ENCODE assay signal across 5 mouse cellular contexts in genomic region chr9:114129273-114129835, GRCm38 (mm10).
DNase-seq lines count a peak whose midpoint lies in the region; TF ChIP-seq lines count a peak whose summit lies in the region.
"Not testable (repeated sequence)": the region's sequence is repeated elsewhere in the genome, so short reads cannot be mapped to it uniquely, and the experiment has no call there.

No protein-coding gene starts in this region.

- in situ Hi-C loops in CH12.LX (cut with MboI; ENCODE audit: low pct_ligation_motif_present, low pct_unique_long_range_greater_than_20kb, low sequenced_read_pairs) = not testable (repeated sequence)

- H3K9ac ChIP-seq in CH12.LX (ENCODE audit: insufficient read depth, low read depth) = peak overlapping the region; percentile 63

- not testable (repeated sequence) for H3K79me2 ChIP-seq in CH12.LX (replicated peaks; ENCODE audit: control insufficient read depth, extremely low read depth, insufficient read depth, poor library complexity, severe bottlenecking); macrophage (ENCODE audit: inconsistent target)

- TF ChIP-seq POLR2A in CH12.LX (IDR thresholded peaks at IDR 0.05; ENCODE audit: low read depth, low read length); bone marrow macrophage, adult 2 months (IDR thresholded peaks at IDR 0.05; ENCODE audit: borderline replicate concordance, low read depth, low read length): not testable (repeated sequence)

- dilution Hi-C loops in CH12.LX (cut with MboI; ENCODE audit: extremely low pct_ligation_motif_present, extremely low pct_unique_long_range_greater_than_20kb, low sequenced_read_pairs) = not testable (repeated sequence)

- H3K36me3 ChIP-seq in CH12.LX (replicated peaks in 1 of 2; ENCODE audit: control insufficient read depth in 1 of 2, insufficient read depth in 1 of 2, low read length in 1 of 2); macrophage (ENCODE audit: inconsistent target): not testable (repeated sequence)

- H3K4me3 ChIP-seq in CH12.LX (replicated peaks in 1 of 3; ENCODE audit: low read depth in 2 of 3, low read length in 2 of 3, poor library complexity in 1 of 3); bone marrow macrophage, adult 2 months (ENCODE audit: insufficient read depth, low read length); macrophage (ENCODE audit: inconsistent target): not testable (repeated sequence)

- peak; percentile 71 for TF ChIP-seq EP300 in CH12.LX (IDR thresholded peaks at IDR 0.05; ENCODE audit: low read length)

- 86% methylated on average over 1 of the region's 1 CpGs for WGBS in macrophage (ENCODE audit: missing documents)

- DNase-seq in CH12.LX (ENCODE audit: extremely low read depth) = peak; percentile 19
- DNase-seq in MN1 (ENCODE audit: low spot score) = peak; percentile 0
- DNase-seq in heart, adult 11 months = peak; percentile 68

- not testable (repeated sequence) for H3K27me3 ChIP-seq in CH12.LX (replicated peaks)

- H3K27ac ChIP-seq in CH12.LX (ENCODE audit: insufficient read depth, low read depth) (peak overlapping the region; percentile 92), macrophage (peak overlapping the region; percentile 22; the same call in 1 of the 2 replicates)
- peak overlapping the region; percentile 81 for H3K27ac ChIP-seq in bone marrow macrophage, adult 2 months (ENCODE audit: insufficient read depth, low read depth, low read length)

- not testable (repeated sequence) for TF ChIP-seq RAD21 in CH12.LX (IDR thresholded peaks at IDR 0.05; ENCODE audit: low read depth, low read length)

- H3K4me2 ChIP-seq in CH12.LX (ENCODE audit: insufficient read depth, low read depth, poor library complexity, severe bottlenecking) = 0 out of 2 replicates have a peak overlapping the region, but pooled peaks have one; percentile 56

- peaks cover 0 to 12% of the 10 kb centered on the region in 2 experiments; a peak in 1 of 4 replicates for H3K4me1 ChIP-seq in CH12.LX (ENCODE audit: control insufficient read depth in 1 of 2, insufficient read depth in 2 of 2)
- not testable (repeated sequence) for H3K4me1 ChIP-seq in bone marrow macrophage, adult 2 months (ENCODE audit: control insufficient read depth, insufficient read depth, low read length)

- H3K9me3 ChIP-seq in CH12.LX (replicated peaks; ENCODE audit: low read length) = not testable (repeated sequence)

- not testable (repeated sequence) for TF ChIP-seq CTCF in CH12.LX (conservative IDR thresholded peaks at IDR 0.05 in 1 of 2, IDR thresholded peaks at IDR 0.05 in 1 of 2; ENCODE audit: low read depth in 2 of 2, low read length in 2 of 2); bone marrow macrophage, adult 2 months (IDR thresholded peaks at IDR 0.05; ENCODE audit: low read depth, low read length)

TF ChIP-seq in CH12.LX, 34 proteins besides CTCF, POLR2A, EP300 and RAD21:
- TF ChIP-seq USF1 (IDR thresholded peaks at IDR 0.05; ENCODE audit: low read depth, low read length) = 0 out of 2 replicates have a peak, but pooled peaks have one; percentile 12
- peak; percentile 78; the same call in 1 of the 2 replicates for TF ChIP-seq CHD1 (IDR thresholded peaks at IDR 0.05; ENCODE audit: low read depth, low read length)
- peak; percentile 60; the same call in 1 of the 2 replicates for TF ChIP-seq IRF4 (IDR thresholded peaks at IDR 0.05; ENCODE audit: low read depth, low read length)
- peak; percentile 65 for TF ChIP-seq BHLHE40 (IDR thresholded peaks at IDR 0.05; ENCODE audit: low read depth, low read length)
- TF ChIP-seq MEF2A (IDR thresholded peaks at IDR 0.05; ENCODE audit: borderline replicate concordance, low read depth, low read length) = 0 out of 2 replicates have a peak, but pooled peaks have one; percentile 53
- TF ChIP-seq TCF12 (IDR thresholded peaks at IDR 0.05; ENCODE audit: low read depth, low read length) = peak; percentile 65
- TF ChIP-seq SIN3A (IDR thresholded peaks at IDR 0.05; ENCODE audit: low read length) = 0 out of 2 replicates have a peak, but pooled peaks have one; percentile 17

Comparison
In these comparisons a context has a peak if more than half of its experiments do, and no peak if none do; other contexts are left out.
1. DNase-seq: peak in every context shown above with its lines; median percentile 68 in heart, adult 11 months; 19 in CH12.LX; 0 in MN1.
2. H3K27ac ChIP-seq: peak in every context shown above with its lines; median percentile 92 in CH12.LX; 81 in bone marrow macrophage, adult 2 months; 22 in macrophage.